Mouse (Mus musculus): ENCODE results near the gene Pbxip1.

GRCm38 (mm10) chr3:89458965-89459807 lies 22.7 kb downstream of the Pbxip1 start:
- TF ChIP-seq POLR2A (IDR thresholded peaks at IDR 0.05; ENCODE audit: low read depth, low read length) (peak; percentile 76; the same call in 1 of the 2 replicates), CTCF (IDR thresholded peaks at IDR 0.05; ENCODE audit: extremely low read depth, insufficient read length, insufficient replicate concordance, low read depth, low read length) (no peak)
